ENCODE assay signal across 13 mouse cellular contexts in the genomic region with DNA sequence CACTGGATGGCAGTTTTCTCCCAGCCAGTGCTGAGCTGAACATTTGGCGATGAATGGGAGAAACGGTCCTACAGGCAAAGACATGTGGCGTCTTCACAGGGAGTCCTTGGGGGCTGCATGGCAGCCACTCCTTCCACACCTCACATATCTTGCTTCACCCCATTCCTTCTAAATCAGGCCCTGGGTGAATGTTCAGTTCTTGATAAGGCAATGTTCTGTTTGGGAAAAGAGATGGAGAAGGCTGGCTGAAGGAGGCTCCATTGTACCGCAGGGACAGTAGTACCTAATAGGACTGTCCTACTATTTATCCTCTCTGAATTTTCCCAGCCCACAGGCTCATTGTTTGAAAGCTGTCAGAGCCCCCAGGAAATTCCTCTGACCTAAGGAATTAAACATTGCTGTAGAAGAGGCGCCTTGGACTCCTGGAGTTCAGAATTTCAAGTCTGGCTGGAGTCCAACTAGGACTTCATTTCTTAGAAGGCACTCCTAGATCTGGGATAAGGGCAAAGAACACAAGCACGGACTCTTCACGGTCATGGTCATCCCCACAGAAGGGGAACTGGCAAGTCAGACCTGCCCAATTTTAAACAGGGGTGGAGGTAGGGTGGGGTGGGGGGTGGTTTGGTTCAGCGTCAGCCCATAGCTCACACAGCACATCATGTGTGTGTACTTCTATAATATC. TPM values are rescaled to one million over a fixed set of nuclear protein-coding genes. Genes with fewer than 3 reads are reported as not detected.
A peak's percentile ranks its signal among the peaks of the same experiment; 100 is the strongest.
DNase-seq lines count a peak whose midpoint lies in the region; ATAC-seq and TF ChIP-seq lines count a peak whose summit lies in the region.
"Had no signal": no experiment of that assay in that cellular context is flagged by ENCODE, and none has a peak within 500 bp of the region (broad histone marks: within the 10 kb centered on the region; RNA-seq: fewer than 3 reads in every experiment).

No protein-coding gene starts in this region.

- H3K27me3 ChIP-seq in heart, embryonic 13.5 days (replicated peaks), result no peaks in the 10 kb centered on the region
- no peaks in the 10 kb centered on the region for H3K27me3 ChIP-seq in heart, adult 2 months (ENCODE audit: control insufficient read depth, insufficient read depth, low read length)
- H3K27me3 ChIP-seq in MEL (ENCODE audit: control insufficient read depth in 1 of 2, insufficient read depth in 2 of 2, low read length in 2 of 2), result no peaks in the 10 kb centered on the region
- no peaks in the 10 kb centered on the region for H3K27me3 ChIP-seq in embryonic facial prominence, embryonic 15.5 days
- no peaks in the 10 kb centered on the region for H3K27me3 ChIP-seq in liver, embryonic 11.5 days (replicated peaks; ENCODE audit: control insufficient read depth, insufficient read depth, low read length)
- no peaks in the 10 kb centered on the region for H3K27me3 ChIP-seq in cerebellum, adult 2 months (ENCODE audit: control insufficient read depth, insufficient read depth, low read length)
- H3K27me3 ChIP-seq: CH12.LX; midbrain, embryonic 15.5 days; neural tube, embryonic 15.5 days had no signal

- H3K9me3 ChIP-seq in heart, embryonic 13.5 days, result no peaks in the 10 kb centered on the region
- no peaks in the 10 kb centered on the region for H3K9me3 ChIP-seq in MEL (replicated peaks; ENCODE audit: insufficient read depth, low read length)
- H3K9me3 ChIP-seq in embryonic facial prominence, embryonic 15.5 days (replicated peaks), result no peaks in the 10 kb centered on the region
- H3K9me3 ChIP-seq in liver, embryonic 11.5 days (ENCODE audit: control insufficient read depth, low read length), result no peaks in the 10 kb centered on the region
- H3K9me3 ChIP-seq: midbrain, embryonic 15.5 days; neural tube, embryonic 15.5 days had no signal

- no peak for ATAC-seq in heart, embryonic 13.5 days (ENCODE audit: extremely low read depth, insufficient number of reproducible peaks, low FRiP score, low TSS enrichment)
- ATAC-seq in embryonic facial prominence, embryonic 15.5 days (ENCODE audit: insufficient number of reproducible peaks, low FRiP score, low TSS enrichment, low read depth), result no peak
- ATAC-seq in liver, embryonic 11.5 days (replicated peaks; ENCODE audit: low FRiP score), result peak; percentile 33; the same call in 1 of the 2 replicates
- ATAC-seq in CD4-positive, CD25-positive, alpha-beta regulatory T cell, adult 4 months, result no peak
- ATAC-seq: midbrain, embryonic 15.5 days had no signal

- H3K36me3 ChIP-seq in heart, embryonic 13.5 days, result no peaks in the 10 kb centered on the region
- H3K36me3 ChIP-seq in heart, adult 2 months (ENCODE audit: control insufficient read depth, insufficient read depth, low read length), result no peaks in the 10 kb centered on the region
- peaks cover 0 to 42% of the 10 kb centered on the region in 2 experiments; a peak in 2 of 4 replicates for H3K36me3 ChIP-seq in MEL (ENCODE audit: control insufficient read depth in 1 of 2, insufficient read depth in 2 of 2, low read length in 2 of 2)
- no peaks in the 10 kb centered on the region for H3K36me3 ChIP-seq in embryonic facial prominence, embryonic 15.5 days
- H3K36me3 ChIP-seq in liver, embryonic 11.5 days (ENCODE audit: control insufficient read depth, insufficient read depth, low read length), result no peaks in the 10 kb centered on the region
- H3K36me3 ChIP-seq: midbrain, embryonic 15.5 days; neural tube, embryonic 15.5 days had no signal

- 0 out of 2 replicates have a peak overlapping the region, but pooled peaks have one; percentile 4 for H3K4me2 ChIP-seq in heart, embryonic 13.5 days
- no peak overlapping the region for H3K4me2 ChIP-seq in embryonic facial prominence, embryonic 15.5 days (replicated peaks)
- H3K4me2 ChIP-seq in liver, embryonic 11.5 days, result peak overlapping the region; percentile 30
- H3K4me2 ChIP-seq: midbrain, embryonic 15.5 days; neural tube, embryonic 15.5 days had no signal

- no peak for TF ChIP-seq RAD21 in MEL (IDR thresholded peaks at IDR 0.05; ENCODE audit: low read depth, low read length)

- WGBS in heart, embryonic 13.5 days, result 29% methylated on average over 8 of the region's 8 CpGs
- 40% methylated on average over 8 of the region's 8 CpGs for WGBS in heart, adult 2 months
- 43% methylated on average over 8 of the region's 8 CpGs for WGBS in embryonic facial prominence, embryonic 15.5 days
- WGBS in liver, embryonic 11.5 days, result 39% methylated on average over 8 of the region's 8 CpGs
- 27% methylated on average over 8 of the region's 8 CpGs for WGBS in cerebellum, adult 2 months

- DNase-seq in heart, adult 2 months, result no peak
- DNase-seq in MEL (ENCODE audit: low read depth, low spot score), result peak; percentile 79
- DNase-seq in liver, embryonic 11.5 days (ENCODE audit: low spot score), result no peak
- DNase-seq in embryo, embryonic 10 days (ENCODE audit: low spot score), result no peak
- no peak for DNase-seq in cerebellum, adult 2 months
- DNase-seq: heart, postnatal 4 days had no signal

- H3K4me3 ChIP-seq in heart, embryonic 13.5 days, result no peak overlapping the region
- H3K4me3 ChIP-seq in heart, adult 2 months, result no peak overlapping the region
- peak overlapping the region; percentile 14 to 16 for H3K4me3 ChIP-seq in MEL (ENCODE audit: control insufficient read depth in 1 of 2, insufficient read depth in 1 of 2, low read depth in 2 of 2, low read length in 2 of 2)
- no peak overlapping the region for H3K4me3 ChIP-seq in embryonic facial prominence, embryonic 15.5 days (replicated peaks)
- no peak overlapping the region for H3K4me3 ChIP-seq in liver, embryonic 11.5 days (ENCODE audit: low read depth, low read length)
- no peak overlapping the region for H3K4me3 ChIP-seq in cerebellum, adult 2 months (replicated peaks; ENCODE audit: insufficient read depth, low read depth, low read length)
- H3K4me3 ChIP-seq: layer of hippocampus, adult 2 months; midbrain, embryonic 15.5 days; neural tube, embryonic 15.5 days had no signal

- no peak overlapping the region for H3K27ac ChIP-seq in heart, embryonic 13.5 days (replicated peaks)
- H3K27ac ChIP-seq in heart, adult 2 months, result no peak overlapping the region
- peak overlapping the region; percentile 77 for H3K27ac ChIP-seq in MEL (ENCODE audit: control insufficient read depth, low read depth, low read length)
- 0 out of 2 replicates have a peak overlapping the region, but pooled peaks have one; percentile 3 for H3K27ac ChIP-seq in embryonic facial prominence, embryonic 15.5 days (replicated peaks)
- H3K27ac ChIP-seq in liver, embryonic 11.5 days (ENCODE audit: low read depth, low read length), result peak overlapping the region; percentile 65
- no peak overlapping the region for H3K27ac ChIP-seq in cerebellum, adult 2 months (ENCODE audit: insufficient read depth, low read length)
- H3K27ac ChIP-seq: layer of hippocampus, adult 2 months; midbrain, embryonic 15.5 days; neural tube, embryonic 15.5 days had no signal

- TF ChIP-seq POLR2A in heart, adult 2 months (IDR thresholded peaks at IDR 0.05; ENCODE audit: insufficient read depth, low read depth, low read length), result no peak
- TF ChIP-seq POLR2A in MEL (IDR thresholded peaks at IDR 0.05; ENCODE audit: control insufficient read depth in 1 of 2, insufficient read depth in 1 of 2, low read depth in 1 of 2, low read length in 2 of 2, poor library complexity in 1 of 2), result 0 out of 4 replicates have a peak, but pooled peaks of 1 of the 2 experiments have one; percentile 26
- TF ChIP-seq POLR2A in cerebellum, adult 2 months (IDR thresholded peaks at IDR 0.05; ENCODE audit: borderline replicate concordance, insufficient read depth, low read length), result no peak

- H3K4me1 ChIP-seq in heart, embryonic 13.5 days, result peaks cover 27% of the 10 kb centered on the region
- H3K4me1 ChIP-seq in heart, adult 2 months (ENCODE audit: control insufficient read depth, insufficient read depth, low read length), result no peaks in the 10 kb centered on the region
- H3K4me1 ChIP-seq in MEL (ENCODE audit: control insufficient read depth in 1 of 2, insufficient read depth in 2 of 2, low read length in 2 of 2), result peaks cover 14 to 41% of the 10 kb centered on the region in 2 experiments
- H3K4me1 ChIP-seq in embryonic facial prominence, embryonic 15.5 days, result no peaks in the 10 kb centered on the region; the same call in 1 of the 2 replicates
- H3K4me1 ChIP-seq in liver, embryonic 11.5 days (replicated peaks; ENCODE audit: control insufficient read depth, insufficient read depth, low read length), result peaks cover 30% of the 10 kb centered on the region
- H3K4me1 ChIP-seq in cerebellum, adult 2 months (ENCODE audit: control insufficient read depth, insufficient read depth, low read length), result peaks cover 4% of the 10 kb centered on the region; the same call in 1 of the 2 replicates
- H3K4me1 ChIP-seq: midbrain, embryonic 15.5 days; neural tube, embryonic 15.5 days had no signal

- H3K79me2 ChIP-seq in heart, adult 2 months (replicated peaks; ENCODE audit: control insufficient read depth, insufficient read depth, low read length), result no peaks in the 10 kb centered on the region
- peaks cover 3% of the 10 kb centered on the region for H3K79me2 ChIP-seq in MEL (ENCODE audit: control insufficient read depth, insufficient read depth, low read length, poor library complexity)

- intact Hi-C loops in heart, adult 2 months (cut with DNase I), result no loop called here

- no peak for TF ChIP-seq CTCF in heart, adult 2 months (IDR thresholded peaks at IDR 0.05)
- TF ChIP-seq CTCF in MEL (IDR thresholded peaks at IDR 0.05 in 2 of 3, conservative IDR thresholded peaks at IDR 0.05 in 1 of 3; ENCODE audit: control insufficient read depth in 1 of 3, insufficient read depth in 1 of 3, low read depth in 2 of 3, low read length in 3 of 3, poor library complexity in 1 of 3, severe bottlenecking in 1 of 3), result no peak
- no peak for TF ChIP-seq CTCF in cerebellum, adult 2 months (IDR thresholded peaks at IDR 0.05; ENCODE audit: borderline replicate concordance, insufficient read depth, low read depth, low read length)

- no peak for TF ChIP-seq EP300 in heart, adult 2 months (IDR thresholded peaks at IDR 0.05; ENCODE audit: insufficient read depth, low read depth, low read length)
- peak in 1 of 2 experiments; percentile 8; a peak in 2 of 4 replicates for TF ChIP-seq EP300 in MEL (IDR thresholded peaks at IDR 0.05; ENCODE audit: low read depth in 1 of 2, low read length in 2 of 2)

- H3K9ac ChIP-seq in heart, embryonic 13.5 days, result no peak overlapping the region
- H3K9ac ChIP-seq in heart, adult 2 months (ENCODE audit: low read depth, low read length), result no peak overlapping the region
- peak overlapping the region; percentile 45 for H3K9ac ChIP-seq in MEL (ENCODE audit: control insufficient read depth, low read depth, low read length, poor library complexity, severe bottlenecking)
- no peak overlapping the region for H3K9ac ChIP-seq in embryonic facial prominence, embryonic 15.5 days
- no peak overlapping the region; the same call in 1 of the 2 replicates for H3K9ac ChIP-seq in liver, embryonic 11.5 days (ENCODE audit: low read depth, low read length)
- H3K9ac ChIP-seq: midbrain, embryonic 15.5 days; neural tube, embryonic 15.5 days had no signal

RNA-seq across cellular contexts. Expression of a gene that starts 4.5 kb away (rescaled TPM):
- polyA plus RNA-seq in heart, embryonic 13.5 days (2015; fragmentation: Nextera tagmentation; extraction: Ambion mirVana), result 780 and 862 TPM in 2 replicates
- 100 to 1,000 TPM; 122 to 135 TPM for total RNA-seq in heart, adult 2 months (2021)
- polyA plus RNA-seq in heart, adult 2 months (2012; rRNA removed), result 111 and 162 TPM in 2 replicates
- 267 and 714 TPM in 2 replicates for total RNA-seq in MEL (2012; rRNA removed)
- polyA plus RNA-seq in MEL (2012; ENCODE audit: insufficient read depth in 1 of 2, insufficient read length in 2 of 2, low read depth in 1 of 2, low replicate concordance in 2 of 2, missing spikeins in 1 of 2), result 100 to 1,000 TPM; 220 to 756 TPM
- 568 and 639 TPM in 2 replicates for polyA plus RNA-seq in embryonic facial prominence, embryonic 15.5 days (2015; fragmentation: Nextera tagmentation; extraction: Ambion mirVana)
- 871 and 874 TPM in 2 replicates for polyA plus RNA-seq in liver, embryonic 11.5 days (2014; fragmentation: Nextera tagmentation; extraction: Ambion mirVana)
- polyA plus RNA-seq in CD4-positive, CD25-positive, alpha-beta regulatory T cell, adult 4 months (2017; shearing (Covaris generic)), result 10 to 100 TPM; 41.8 to 43.3 TPM
- polyA plus RNA-seq in cerebellum, adult 2 months (2012; rRNA removed), result 858 and 879 TPM in 2 replicates

RNA-seq across cellular contexts. Expression of a gene that starts 11.2 kb away (rescaled TPM):
- 10.4 and 11.8 TPM in 2 replicates for polyA plus RNA-seq in heart, embryonic 13.5 days (2015; fragmentation: Nextera tagmentation; extraction: Ambion mirVana)
- 10 to 100 TPM; 13.7 to 17.4 TPM for total RNA-seq in heart, adult 2 months (2021)
- 6.6 and 6.9 TPM in 2 replicates for polyA plus RNA-seq in heart, adult 2 months (2012; rRNA removed)
- total RNA-seq in MEL (2012; rRNA removed), result 93.8 and 106 TPM in 2 replicates
- polyA plus RNA-seq in MEL (2012; ENCODE audit: insufficient read depth in 1 of 2, insufficient read length in 2 of 2, low read depth in 1 of 2, low replicate concordance in 2 of 2, missing spikeins in 1 of 2), result 100 to 1,000 TPM in 1 of 2 experiments, 10 to 100 TPM in 1; 44.5 to 134 TPM
- polyA plus RNA-seq in embryonic facial prominence, embryonic 15.5 days (2015; fragmentation: Nextera tagmentation; extraction: Ambion mirVana), result 16.1 and 16.7 TPM in 2 replicates
- polyA plus RNA-seq in liver, embryonic 11.5 days (2014; fragmentation: Nextera tagmentation; extraction: Ambion mirVana), result 29.5 and 34.0 TPM in 2 replicates
- 10 to 100 TPM in 1 of 2 experiments, 1 to 10 TPM in 1; 7.2 to 17.3 TPM for polyA plus RNA-seq in CD4-positive, CD25-positive, alpha-beta regulatory T cell, adult 4 months (2017; shearing (Covaris generic))
- polyA plus RNA-seq in cerebellum, adult 2 months (2012; rRNA removed), result 15.1 and 16.4 TPM in 2 replicates

RNA-seq across cellular contexts. Expression of a gene that starts 26.0 kb away (rescaled TPM):
- 46.5 and 47.1 TPM in 2 replicates for polyA plus RNA-seq in heart, embryonic 13.5 days (2015; fragmentation: Nextera tagmentation; extraction: Ambion mirVana)
- total RNA-seq in heart, adult 2 months (2021), result 10 to 100 TPM; 13.2 to 13.9 TPM
- 9.8 and 9.9 TPM in 2 replicates for polyA plus RNA-seq in heart, adult 2 months (2012; rRNA removed)
- total RNA-seq in MEL (2012; rRNA removed), result 101 and 118 TPM in 2 replicates
- 100 to 1,000 TPM; 162 to 390 TPM for polyA plus RNA-seq in MEL (2012; ENCODE audit: insufficient read depth in 1 of 2, insufficient read length in 2 of 2, low read depth in 1 of 2, low replicate concordance in 2 of 2, missing spikeins in 1 of 2)
- polyA plus RNA-seq in embryonic facial prominence, embryonic 15.5 days (2015; fragmentation: Nextera tagmentation; extraction: Ambion mirVana), result 71.5 and 72.8 TPM in 2 replicates
- 101 and 109 TPM in 2 replicates for polyA plus RNA-seq in liver, embryonic 11.5 days (2014; fragmentation: Nextera tagmentation; extraction: Ambion mirVana)
- polyA plus RNA-seq in CD4-positive, CD25-positive, alpha-beta regulatory T cell, adult 4 months (2017; shearing (Covaris generic)), result 10 to 100 TPM; 83.6 to 89.9 TPM
- polyA plus RNA-seq in cerebellum, adult 2 months (2012; rRNA removed), result 25.6 and 26.3 TPM in 2 replicates

RNA-seq across cellular contexts. Expression of a gene that starts 26.1 kb away (rescaled TPM):
- 55.3 and 57.5 TPM in 2 replicates for polyA plus RNA-seq in heart, embryonic 13.5 days (2015; fragmentation: Nextera tagmentation; extraction: Ambion mirVana)
- 10 to 100 TPM; 12.3 to 14.6 TPM for total RNA-seq in heart, adult 2 months (2021)
- 40.3 and 53.3 TPM in 2 replicates for polyA plus RNA-seq in heart, adult 2 months (2012; rRNA removed)
- 95.2 and 99.2 TPM in 2 replicates for total RNA-seq in MEL (2012; rRNA removed)
- polyA plus RNA-seq in MEL (2012; ENCODE audit: insufficient read depth in 1 of 2, insufficient read length in 2 of 2, low read depth in 1 of 2, low replicate concordance in 2 of 2, missing spikeins in 1 of 2), result 100 to 1,000 TPM in 1 of 2 experiments, not detected in 1; 128 TPM
- polyA plus RNA-seq in embryonic facial prominence, embryonic 15.5 days (2015; fragmentation: Nextera tagmentation; extraction: Ambion mirVana), result 87.2 and 92.4 TPM in 2 replicates
- polyA plus RNA-seq in liver, embryonic 11.5 days (2014; fragmentation: Nextera tagmentation; extraction: Ambion mirVana), result 58.9 and 63.0 TPM in 2 replicates
- 10 to 100 TPM; 40.7 to 59.3 TPM for polyA plus RNA-seq in CD4-positive, CD25-positive, alpha-beta regulatory T cell, adult 4 months (2017; shearing (Covaris generic))
- polyA plus RNA-seq in cerebellum, adult 2 months (2012; rRNA removed), result 60.9 and 70.4 TPM in 2 replicates

RNA-seq across cellular contexts. Expression of a gene that starts 59.3 kb away (rescaled TPM):
- 1.6 and 2.1 TPM in 2 replicates for polyA plus RNA-seq in heart, embryonic 13.5 days (2015; fragmentation: Nextera tagmentation; extraction: Ambion mirVana)
- 1 to 10 TPM; 2.7 to 4.9 TPM for total RNA-seq in heart, adult 2 months (2021)
- polyA plus RNA-seq in heart, adult 2 months (2012; rRNA removed), result 1.4 and 1.7 TPM in 2 replicates
- total RNA-seq in MEL (2012; rRNA removed), result 55.6 and 58.2 TPM in 2 replicates
- polyA plus RNA-seq in MEL (2012; ENCODE audit: insufficient read depth in 1 of 2, insufficient read length in 2 of 2, low read depth in 1 of 2, low replicate concordance in 2 of 2, missing spikeins in 1 of 2), result 100 to 1,000 TPM in 1 of 2 experiments, not detected in 1; 110 TPM
- 5.6 and 7.1 TPM in 2 replicates for polyA plus RNA-seq in embryonic facial prominence, embryonic 15.5 days (2015; fragmentation: Nextera tagmentation; extraction: Ambion mirVana)
- polyA plus RNA-seq in liver, embryonic 11.5 days (2014; fragmentation: Nextera tagmentation; extraction: Ambion mirVana), result 9.8 and 10.9 TPM in 2 replicates
- polyA plus RNA-seq in CD4-positive, CD25-positive, alpha-beta regulatory T cell, adult 4 months (2017; shearing (Covaris generic)), result 1 to 10 TPM in 1 of 2 experiments, under 1 TPM in 1; 0.75 to 1.9 TPM
- 6.9 and 7.1 TPM in 2 replicates for polyA plus RNA-seq in cerebellum, adult 2 months (2012; rRNA removed)

Comparison
In these comparisons a context has a peak if more than half of its experiments do, and no peak if none do; other contexts are left out.
1. H3K27ac ChIP-seq: peak in MEL (single experiment), embryonic facial prominence, embryonic 15.5 days (single experiment) and liver, embryonic 11.5 days (single experiment); none in heart, embryonic 13.5 days (single experiment), heart, adult 2 months (single experiment) and cerebellum, adult 2 months (single experiment).
2. H3K4me3 ChIP-seq: peak in MEL (2 of 2); none in heart, embryonic 13.5 days (single experiment), heart, adult 2 months (single experiment), embryonic facial prominence, embryonic 15.5 days (single experiment), liver, embryonic 11.5 days (single experiment) and cerebellum, adult 2 months (single experiment).